Mouse (Mus musculus): ENCODE measurements at regions not wholly inside any gene's neighbourhood (a gene's known extent, or its start where the extent isn't known, plus 50 kb on each side); places are given as distances from the start of the nearest gene placed in this dataset.

- no peak for DNase-seq
These were observed 813.6 kb downstream of the Gm9008 start for GRCm38 (mm10) chr6:75683935-75684334.

DNA sequence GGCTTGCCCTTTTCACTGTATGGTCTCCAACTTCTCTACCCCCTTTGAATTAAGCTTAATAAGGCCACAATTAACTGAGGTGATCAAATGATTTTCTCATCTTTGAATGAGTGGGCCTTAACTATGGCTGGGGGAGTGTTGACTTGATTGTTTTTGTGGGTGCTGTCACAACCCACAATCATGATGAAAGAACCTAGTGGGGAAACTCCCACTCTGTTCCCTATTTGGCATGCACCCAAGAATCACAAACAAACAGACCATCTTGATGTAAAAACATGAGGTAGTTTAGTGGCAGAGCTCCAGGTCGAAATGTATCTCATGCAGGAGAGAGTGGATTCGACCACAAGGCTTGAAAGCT is 853.2 kb downstream of the Gm9008 start:
- no peak for DNase-seq

DNA sequence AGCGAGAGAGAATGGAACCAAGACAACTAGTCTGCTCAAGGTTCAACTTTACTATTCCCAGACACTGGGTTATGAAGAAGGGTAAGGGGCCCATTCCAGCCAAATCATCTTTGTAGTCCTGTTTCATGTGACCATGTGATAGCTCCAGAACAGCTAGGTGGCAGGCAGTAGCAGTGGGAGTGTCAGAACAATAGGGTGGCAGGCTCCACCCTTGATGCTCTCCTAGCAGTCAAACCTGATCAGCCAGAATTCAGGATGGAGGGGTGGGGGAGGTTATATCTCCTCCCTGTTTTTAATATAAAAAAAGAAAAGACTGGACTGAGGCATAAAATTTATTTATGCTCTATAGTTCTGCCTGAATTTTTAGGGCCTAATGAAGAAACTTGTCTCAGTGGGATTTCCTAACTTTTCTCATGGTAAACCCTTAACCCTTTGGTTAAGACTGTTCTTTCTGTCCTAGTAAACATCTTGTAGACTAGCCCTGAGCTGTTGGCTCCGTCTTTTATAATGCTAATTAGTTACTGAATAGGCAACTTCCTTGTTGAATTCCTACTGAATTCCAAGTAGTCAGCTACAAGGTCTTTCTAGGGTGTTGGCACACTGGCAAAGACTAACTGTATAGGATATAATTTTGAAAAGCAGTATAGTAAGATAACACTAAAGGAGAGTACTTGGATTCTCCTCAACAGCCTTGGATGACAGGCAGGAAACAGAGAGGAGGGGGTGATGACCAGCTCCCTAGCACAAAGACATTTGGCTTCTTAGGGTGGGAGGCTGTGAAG is 853.8 kb downstream of the Gm9008 start:
- DNase-seq: no peak

DNA sequence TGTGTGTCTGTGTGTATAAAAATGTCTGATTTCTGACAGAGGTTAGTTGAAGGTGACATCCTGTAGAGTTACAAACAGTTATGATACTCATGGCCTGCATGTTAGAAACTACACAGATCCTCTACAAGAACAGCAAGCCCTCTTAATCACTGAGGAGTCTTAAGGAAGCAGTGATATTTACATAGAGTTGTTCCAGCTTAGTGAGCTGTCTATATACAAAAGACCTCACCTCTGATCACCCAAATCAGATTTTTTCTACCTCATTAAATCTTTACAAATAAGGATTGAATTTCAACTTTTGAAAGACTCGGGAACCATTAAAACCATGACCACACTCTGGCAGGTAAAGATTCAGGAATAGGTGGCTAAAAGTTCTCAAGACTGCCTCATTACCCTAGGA is 861.5 kb downstream of the Gm9008 start:
- no peak for DNase-seq

- DNase-seq: peak; percentile 5 to 19
These were observed 894.9 kb downstream of the Gm9008 start for GRCm38 (mm10) chr6:75602536-75603279.

GRCm38 (mm10) chr6:75558431-75558830 is 939.2 kb downstream of the Gm9008 start:
- no peak for DNase-seq

DNA sequence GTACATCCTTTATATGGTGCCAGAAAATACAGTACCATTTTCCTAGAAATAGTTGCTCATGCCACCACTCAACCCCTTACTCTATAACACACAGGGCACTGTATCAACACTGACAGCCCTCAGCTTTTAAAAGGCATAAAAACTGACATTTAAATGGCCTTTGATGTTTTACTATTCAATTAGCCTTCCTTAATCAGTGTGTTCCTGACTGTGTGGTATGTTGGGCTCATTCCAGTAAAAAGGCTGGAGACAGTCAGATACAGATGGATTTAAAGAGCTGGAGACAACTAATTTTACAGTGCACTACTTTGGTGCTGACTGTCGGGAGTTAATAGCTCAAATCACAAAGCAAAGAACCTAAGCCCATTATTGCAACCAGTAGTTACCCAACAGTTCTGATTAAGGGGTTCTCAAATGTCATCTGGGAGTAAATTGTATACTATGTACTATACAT is 955.3 kb downstream of the Gm9008 start:
- DNase-seq: no peak

- DNase-seq: no peak
These were observed 957.9 kb downstream of the Gm9008 start for GRCm38 (mm10) chr6:75539703-75540102.
